Mouse (Mus musculus) intestine, embryonic 16.5 days (tissue): ENCODE measurements around the gene Syne3. TPM values are rescaled to one million over a fixed set of nuclear protein-coding genes. Genes with fewer than 3 reads are reported as not detected.

Source experiments
- ATAC-seq: fragments of 200-750 bp; cut with Nextera tagmentation; 2 replicates; pipeline ENCODE4 v1.8.0; 2017; ENCODE audit warnings: moderate TSS enrichment, moderate library complexity
- H3K27ac ChIP-seq: fragments of 300-500 bp; sonication (generic); 2 replicates; pipeline ENCODE4 v1.5.1; 2014; ENCODE audit warnings: mild to moderate bottlenecking, low read length
- H3K27me3 ChIP-seq: fragments of 300-500 bp; sonication (generic); replicated peaks from 2 replicates; pipeline ENCODE4 v1.6.1; 2014; ENCODE audit warnings: low read length, control low read depth, mixed read lengths; ENCODE audit not compliant: control insufficient read depth, insufficient read depth
- H3K36me3 ChIP-seq: fragments of 300-500 bp; sonication (generic); 2 replicates; pipeline ENCODE4 v1.6.1; 2014; ENCODE audit warnings: low read length, control low read depth; ENCODE audit not compliant: control insufficient read depth, insufficient read depth
- H3K4me1 ChIP-seq: fragments of 300-500 bp; sonication (generic); 2 replicates; pipeline ENCODE4 v1.6.1; 2014; ENCODE audit warnings: low read length, control low read depth, mixed read lengths; ENCODE audit not compliant: control insufficient read depth, insufficient read depth
- H3K4me2 ChIP-seq: fragments of 300-500 bp; sonication (generic); 2 replicates; pipeline ENCODE4 v1.6.1; 2014; ENCODE audit warnings: low read depth, low read length, control low read depth
- H3K4me3 ChIP-seq: fragments of 300-500 bp; sonication (generic); 2 replicates; pipeline ENCODE4 v1.5.1; 2014; ENCODE audit warnings: mild to moderate bottlenecking, low read length
- H3K9ac ChIP-seq: fragments of 300-500 bp; sonication (generic); 2 replicates; pipeline ENCODE4 v1.6.1; 2014; ENCODE audit warnings: low read depth, low read length
- H3K9me3 ChIP-seq: fragments of 300-500 bp; sonication (generic); 2 replicates; pipeline ENCODE4 v1.6.1; 2016; ENCODE audit warnings: low read length, control low read depth; ENCODE audit not compliant: control insufficient read depth
- WGBS: fragments of 180-500 bp; shearing (Covaris S2); extraction: QIAGEN DNeasy Blood & Tissue Kit; methylation state at CpG from one replicate; pipeline ENCODE4 v1.1.7; 2014; 5-methylcytosine and 5-hydroxymethylcytosine counted together
- polyA plus RNA-seq: library from polyadenylated mRNA; unstranded; fragments of >200 nt; fragmentation: Nextera tagmentation; extraction: Ambion mirVana; gene quantifications from 2 replicates; pipeline ENCODE4 v1.2.1, GENCODE M21; 2015

The Syne3 gene
- polyA plus RNA-seq, 1 experiment from 2014 or later, result 0.51 TPM

DNA sequence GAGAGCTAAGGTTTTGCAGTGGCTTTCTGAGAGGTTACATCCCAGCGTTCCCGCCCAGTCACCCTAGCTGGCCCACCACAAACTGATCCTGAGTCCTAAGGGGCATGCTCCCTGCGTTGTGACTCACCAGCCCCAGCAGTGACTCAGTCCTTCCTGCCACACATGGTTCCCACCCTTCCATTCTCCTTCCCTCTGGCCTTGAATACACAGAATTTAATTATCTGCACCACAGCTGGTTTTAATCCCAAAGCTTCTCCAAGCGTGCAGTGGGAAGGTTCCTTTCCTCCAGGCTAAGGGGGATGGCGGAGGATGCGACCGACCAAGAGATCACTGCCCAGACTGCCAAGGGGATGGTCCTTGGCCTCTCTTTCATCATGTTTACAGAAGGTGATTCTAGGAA is 26.1 kb downstream of the Syne3 start:
- Histone ChIP-seq H3K36me3 (no peaks in the 10 kb centered on the region), H3K9ac (no peak overlapping the region), H3K9me3 (0 out of 2 replicates have a peak, but pooled peaks cover 4% of the 10 kb centered on the region), H3K4me1 (no peaks in the 10 kb centered on the region), H3K27me3 (no peaks in the 10 kb centered on the region), H3K4me2 (no peak overlapping the region), H3K4me3 (no peak overlapping the region), H3K27ac (no peak overlapping the region)
- 59% methylated on average over 7 of the region's 7 CpGs for WGBS
- ATAC-seq, result 0 out of 2 replicates have a peak, but pooled peaks have one; percentile 28

DNA sequence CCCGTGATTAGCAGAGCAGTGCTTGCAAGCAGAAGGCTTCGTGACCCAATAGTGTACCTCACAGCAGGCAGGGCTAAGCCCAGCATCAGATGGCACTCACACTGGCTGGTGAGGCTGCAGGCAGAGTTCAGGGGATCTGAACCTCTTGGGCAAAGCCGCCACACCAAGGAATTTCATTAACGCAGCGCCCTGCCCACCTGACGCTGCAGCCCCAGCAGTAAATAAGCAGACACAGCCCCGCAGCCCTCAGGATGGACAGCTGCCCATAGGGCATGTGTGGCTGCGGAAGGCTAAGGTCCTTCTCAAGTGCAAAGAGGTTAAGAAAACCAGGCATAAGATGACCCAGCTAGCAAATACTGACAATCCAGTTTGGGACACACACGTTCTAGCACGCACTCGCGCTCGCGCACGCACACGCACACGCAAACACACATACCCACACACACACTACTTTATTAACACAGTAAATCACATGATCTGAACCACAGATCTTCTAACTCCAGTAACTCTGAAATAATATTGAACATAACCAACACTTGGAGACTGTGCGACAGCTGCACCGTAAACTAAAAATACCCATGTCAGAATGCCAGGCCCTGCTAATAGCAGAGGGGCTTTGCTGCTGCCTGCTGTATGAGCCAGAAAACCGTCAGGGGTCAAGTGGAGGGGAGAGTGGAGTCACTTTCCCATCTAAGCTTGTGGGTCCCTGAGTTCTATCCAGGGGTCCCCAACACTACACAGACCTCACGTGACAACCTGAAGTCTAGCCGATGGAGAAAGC is 30.5 kb downstream of the Syne3 start:
- Histone ChIP-seq H3K9me3 (no peaks in the 10 kb centered on the region), H3K4me3 (no peak overlapping the region), H3K4me1 (no peaks in the 10 kb centered on the region), H3K36me3 (no peaks in the 10 kb centered on the region), H3K27ac (no peak overlapping the region), H3K9ac (no peak overlapping the region), H3K4me2 (no peak overlapping the region), H3K27me3 (no peaks in the 10 kb centered on the region)
- 68% methylated on average over 22 of the region's 22 CpGs for WGBS
- ATAC-seq, result no peak

DNA sequence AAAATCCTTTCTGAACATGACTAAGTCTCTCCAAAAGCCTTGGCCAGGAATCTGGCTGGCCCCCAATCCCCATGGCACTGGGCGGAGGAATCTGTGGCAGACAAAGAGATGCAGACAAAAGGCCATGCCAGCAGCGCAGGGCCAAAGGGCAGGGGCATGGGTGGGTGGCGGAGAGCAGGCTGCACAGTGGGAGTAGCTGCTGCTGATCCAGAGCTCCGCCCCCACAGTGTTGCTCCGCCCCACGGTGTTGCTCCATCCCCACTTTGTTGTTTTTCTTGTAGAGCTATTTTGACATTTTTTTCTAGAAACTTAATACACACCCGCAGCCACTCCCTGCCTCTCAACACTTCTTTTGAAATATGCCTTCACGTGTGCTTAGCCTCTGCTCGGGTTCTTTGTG is 31.2 kb downstream of the Syne3 start:
- H3K4me2 ChIP-seq, result no peak overlapping the region
- H3K9me3 ChIP-seq, result no peaks in the 10 kb centered on the region
- H3K4me3 ChIP-seq, result no peak overlapping the region
- no peaks in the 10 kb centered on the region for H3K4me1 ChIP-seq
- no peak overlapping the region for H3K9ac ChIP-seq
- 24% methylated on average over 9 of the region's 9 CpGs for WGBS
- peak; percentile 58; the same call in 1 of the 2 replicates for ATAC-seq
- no peaks in the 10 kb centered on the region for H3K27me3 ChIP-seq
- no peaks in the 10 kb centered on the region for H3K36me3 ChIP-seq
- no peak overlapping the region for H3K27ac ChIP-seq

- no peaks in the 10 kb centered on the region for H3K27me3 ChIP-seq
- no peaks in the 10 kb centered on the region for H3K36me3 ChIP-seq
- no peak overlapping the region for H3K4me3 ChIP-seq
- ATAC-seq, result no peak
- WGBS, result 77% methylated on average over 7 of the region's 7 CpGs
- H3K9me3 ChIP-seq, result no peaks in the 10 kb centered on the region
- H3K9ac ChIP-seq, result no peak overlapping the region
- H3K4me1 ChIP-seq, result no peaks in the 10 kb centered on the region
- H3K27ac ChIP-seq, result no peak overlapping the region
- H3K4me2 ChIP-seq, result no peak overlapping the region
These were observed 32.7 kb downstream of the Syne3 start for GRCm38 (mm10) chr12:104976903-104977302.

GRCm38 (mm10) chr12:104976331-104976817 is 33.2 kb downstream of the Syne3 start:
- no peak for ATAC-seq
- no peaks in the 10 kb centered on the region for H3K27me3 ChIP-seq

GRCm38 (mm10) chr12:104972860-104973259 is 36.7 kb downstream of the Syne3 start:
- Histone ChIP-seq H3K4me1 (no peaks in the 10 kb centered on the region), H3K4me2 (no peak overlapping the region), H3K36me3 (no peaks in the 10 kb centered on the region), H3K9ac (no peak overlapping the region), H3K9me3 (no peaks in the 10 kb centered on the region), H3K27ac (no peak overlapping the region), H3K27me3 (no peaks in the 10 kb centered on the region), H3K4me3 (no peak overlapping the region)
- 76% methylated on average over 6 of the region's 6 CpGs for WGBS
- ATAC-seq, result no peak

More at GRCm38 (mm10) chr12:104976331-104976817, 33.2 kb downstream of the Syne3 start:
- Histone ChIP-seq H3K9ac (no peak overlapping the region), H3K9me3 (no peaks in the 10 kb centered on the region), H3K36me3 (no peaks in the 10 kb centered on the region), H3K27ac (no peak overlapping the region), H3K4me3 (no peak overlapping the region), H3K4me2 (no peak overlapping the region), H3K4me1 (no peaks in the 10 kb centered on the region)
- WGBS, result 52% methylated on average over 8 of the region's 8 CpGs

GRCm38 (mm10) chr12:104969618-104970017 is 40.0 kb downstream of the Syne3 start:
- Histone ChIP-seq H3K9me3 (no peaks in the 10 kb centered on the region), H3K4me3 (no peak overlapping the region), H3K9ac (no peak overlapping the region), H3K27ac (no peak overlapping the region), H3K4me2 (no peak overlapping the region), H3K27me3 (no peaks in the 10 kb centered on the region), H3K4me1 (peaks cover 8% of the 10 kb centered on the region; the same call in 1 of the 2 replicates), H3K36me3 (no peaks in the 10 kb centered on the region)
- WGBS, result 87% methylated on average over 4 of the region's 4 CpGs
- no peak for ATAC-seq

- Histone ChIP-seq H3K36me3 (no peaks in the 10 kb centered on the region), H3K4me2 (no peak overlapping the region), H3K27ac (no peak overlapping the region), H3K4me1 (peaks cover 8% of the 10 kb centered on the region; the same call in 1 of the 2 replicates), H3K9ac (no peak overlapping the region), H3K27me3 (no peaks in the 10 kb centered on the region), H3K9me3 (no peaks in the 10 kb centered on the region), H3K4me3 (no peak overlapping the region)
- 69% methylated on average over 9 of the region's 9 CpGs for WGBS
- no peak for ATAC-seq
These were observed 40.4 kb downstream of the Syne3 start for GRCm38 (mm10) chr12:104969177-104969576.

GRCm38 (mm10) chr12:104964953-104965911 is 44.4 kb downstream of the Syne3 start:
- Histone ChIP-seq H3K27ac (no peak overlapping the region), H3K4me2 (no peak overlapping the region), H3K4me3 (no peak overlapping the region), H3K27me3 (no peaks in the 10 kb centered on the region), H3K36me3 (no peaks in the 10 kb centered on the region), H3K9me3 (no peaks in the 10 kb centered on the region), H3K4me1 (peaks cover 8% of the 10 kb centered on the region; the same call in 1 of the 2 replicates), H3K9ac (no peak overlapping the region)
- 36% methylated on average over 7 of the region's 7 CpGs for WGBS
- ATAC-seq, result no peak
